Mouse (Mus musculus) kidney, postnatal 0 days (tissue): ENCODE results near the gene Cat. TPM values are rescaled to one million over a fixed set of nuclear protein-coding genes. Genes with fewer than 3 reads are reported as not detected.

Source experiments
- ATAC-seq: fragments of 200-750 bp; cut with Nextera tagmentation; replicated peaks from 2 replicates; pipeline ENCODE4 v1.8.0; 2017; ENCODE audit warnings: low read depth, moderate number of reproducible peaks, moderate TSS enrichment, moderate library complexity; ENCODE audit not compliant: low FRiP score
- DNase-seq: peaks from one replicate; pipeline ENCODE4 v3.0.0-alpha.2; 2016; ENCODE audit warnings: low spot score
- H3K27ac ChIP-seq: fragments of 300-500 bp; sonication (generic); 2 replicates; pipeline ENCODE4 v1.5.1; 2014; ENCODE audit warnings: mild to moderate bottlenecking
- H3K27me3 ChIP-seq: fragments of 300-500 bp; sonication (generic); 2 replicates; pipeline ENCODE4 v1.6.1; 2014; ENCODE audit warnings: low read length, mixed read lengths; ENCODE audit not compliant: insufficient read depth
- H3K36me3 ChIP-seq: fragments of 300-500 bp; sonication (generic); 2 replicates; pipeline ENCODE4 v1.6.1; 2014; ENCODE audit warnings: low read length, mixed read lengths; ENCODE audit not compliant: insufficient read depth
- H3K4me1 ChIP-seq: fragments of 300-500 bp; sonication (generic); replicated peaks from 2 replicates; pipeline ENCODE4 v1.6.1; 2014; ENCODE audit warnings: antibody characterized with exemption, low read length, mixed read lengths; ENCODE audit not compliant: insufficient read depth
- H3K4me2 ChIP-seq: fragments of 300-500 bp; sonication (generic); 2 replicates; pipeline ENCODE4 v1.6.1; 2014; ENCODE audit warnings: mild to moderate bottlenecking, low read length, moderate library complexity, mixed read lengths
- H3K4me3 ChIP-seq: fragments of 300-500 bp; sonication (generic); replicated peaks from 2 replicates; pipeline ENCODE4 v1.5.1; 2014; ENCODE audit warnings: low read depth, low read length
- H3K9ac ChIP-seq: fragments of 300-500 bp; sonication (generic); 2 replicates; pipeline ENCODE4 v1.6.1; 2014; ENCODE audit warnings: low read depth, low read length
- H3K9me3 ChIP-seq: fragments of 300-500 bp; sonication (generic); replicated peaks from 2 replicates; pipeline ENCODE4 v1.6.1; 2016; ENCODE audit warnings: low read length, inconsistent platforms, mixed read lengths
- CTCF ChIP-seq: IDR thresholded peaks from 2 replicates; pipeline ENCODE4 v1.5.1; 2016; ENCODE audit warnings: antibody characterized with exemption, low read depth, mild to moderate bottlenecking, moderate library complexity
- WGBS: fragments of 180-500 bp; shearing (Covaris S2); extraction: QIAGEN DNeasy Blood & Tissue Kit; methylation state at CpG from one replicate; pipeline ENCODE4 v1.1.7; 2014; 5-methylcytosine and 5-hydroxymethylcytosine counted together
- polyA plus RNA-seq: library from polyadenylated mRNA; unstranded; fragments of >200 nt; fragmentation: Nextera tagmentation; extraction: Ambion mirVana; gene quantifications from 2 replicates; pipeline ENCODE4 v1.2.1, GENCODE M21; 2015

Cat gene
- polyA plus RNA-seq, 1 experiment from 2014 or later, result 85.1 TPM

DNA sequence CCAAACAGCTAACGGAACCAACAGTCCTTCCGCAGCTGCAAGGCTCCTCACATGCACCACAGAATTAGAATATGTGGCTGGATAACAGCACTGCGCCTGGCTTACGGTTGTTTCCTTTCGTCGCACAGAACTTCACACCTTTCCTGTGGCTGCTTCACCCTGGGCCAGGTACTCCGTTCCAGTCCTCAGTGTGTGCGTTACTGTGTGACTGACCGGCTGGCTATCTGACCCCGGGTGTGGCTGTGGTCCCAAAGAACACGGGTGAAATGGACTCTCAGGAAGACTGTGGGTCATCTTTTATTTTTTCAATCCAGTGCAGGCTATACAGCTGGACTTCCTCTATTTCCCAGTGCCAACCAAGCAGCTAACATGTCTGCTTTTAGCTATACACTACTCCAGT is 19.5 kb downstream of the Cat start:
- Histone ChIP-seq H3K9ac (no peak overlapping the region), H3K36me3 (peaks cover 54% of the 10 kb centered on the region), H3K4me2 (no peak overlapping the region), H3K27me3 (no peaks in the 10 kb centered on the region), H3K9me3 (no peaks in the 10 kb centered on the region), H3K4me3 (no peak overlapping the region), H3K27ac (no peak overlapping the region), H3K4me1 (0 out of 2 replicates have a peak, but pooled peaks cover 6% of the 10 kb centered on the region)
- ATAC-seq (no peak), DNase-seq (no peak)
- WGBS, result 87% methylated on average over 11 of the region's 11 CpGs
- no peak for TF ChIP-seq CTCF

DNA sequence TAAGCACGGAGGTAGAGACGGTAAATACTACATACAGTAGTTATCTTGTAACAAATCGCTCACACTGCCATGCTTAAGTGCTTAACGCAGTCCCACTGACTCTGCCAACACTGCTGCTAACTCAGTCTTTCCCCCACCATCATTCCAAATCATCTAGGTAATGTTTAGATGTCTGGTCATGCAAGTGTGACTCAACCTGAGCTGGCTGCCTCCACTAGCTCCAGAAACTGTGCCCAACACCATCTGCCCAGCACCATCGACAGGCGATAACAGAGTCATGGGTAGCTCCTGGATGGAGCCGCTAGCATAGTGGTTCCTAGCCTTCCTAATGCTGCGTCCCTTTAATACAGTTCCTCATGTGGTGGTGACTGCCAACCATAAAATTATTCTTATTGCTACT is 20.4 kb downstream of the Cat start:
- Histone ChIP-seq H3K27me3 (no peaks in the 10 kb centered on the region), H3K36me3 (peaks cover 52% of the 10 kb centered on the region), H3K27ac (no peak overlapping the region), H3K4me2 (no peak overlapping the region), H3K4me1 (0 out of 2 replicates have a peak, but pooled peaks cover 6% of the 10 kb centered on the region), H3K9me3 (no peaks in the 10 kb centered on the region), H3K9ac (no peak overlapping the region), H3K4me3 (no peak overlapping the region)
- TF ChIP-seq CTCF, result no peak
- no peak for DNase-seq
- no peak for ATAC-seq
- WGBS, result 90% methylated on average over 8 of the region's 8 CpGs

DNA sequence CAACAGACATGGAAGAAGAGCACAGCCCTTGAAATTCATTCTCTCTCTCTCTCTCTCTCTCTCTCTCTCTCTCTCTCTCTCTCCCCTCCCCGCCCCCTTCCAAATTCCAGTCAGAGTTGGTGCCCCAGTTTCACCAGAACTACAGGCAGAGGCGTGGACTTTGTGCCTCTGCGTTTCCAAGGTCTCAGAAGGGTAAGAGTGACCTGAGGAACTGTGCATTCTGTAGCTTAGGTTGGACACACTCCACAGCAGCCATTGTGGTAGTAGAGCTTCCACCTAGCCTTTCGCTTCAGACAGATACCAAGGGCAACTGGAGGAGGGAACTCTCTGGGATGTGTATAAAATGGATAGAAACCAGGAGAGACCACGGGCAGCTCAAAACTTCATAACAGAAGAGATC is 22.2 kb downstream of the Cat start:
- 0 out of 2 replicates have a peak, but pooled peaks cover 6% of the 10 kb centered on the region for H3K4me1 ChIP-seq
- WGBS, result 90% methylated on average over 5 of the region's 5 CpGs
- no peak for DNase-seq
- H3K27ac ChIP-seq, result no peak overlapping the region
- no peak for TF ChIP-seq CTCF
- ATAC-seq, result no peak
- no peaks in the 10 kb centered on the region for H3K27me3 ChIP-seq
- no peak overlapping the region for H3K4me3 ChIP-seq
- no peaks in the 10 kb centered on the region for H3K9me3 ChIP-seq
- H3K4me2 ChIP-seq, result no peak overlapping the region
- H3K9ac ChIP-seq, result no peak overlapping the region
- peaks cover 50% of the 10 kb centered on the region for H3K36me3 ChIP-seq

DNA sequence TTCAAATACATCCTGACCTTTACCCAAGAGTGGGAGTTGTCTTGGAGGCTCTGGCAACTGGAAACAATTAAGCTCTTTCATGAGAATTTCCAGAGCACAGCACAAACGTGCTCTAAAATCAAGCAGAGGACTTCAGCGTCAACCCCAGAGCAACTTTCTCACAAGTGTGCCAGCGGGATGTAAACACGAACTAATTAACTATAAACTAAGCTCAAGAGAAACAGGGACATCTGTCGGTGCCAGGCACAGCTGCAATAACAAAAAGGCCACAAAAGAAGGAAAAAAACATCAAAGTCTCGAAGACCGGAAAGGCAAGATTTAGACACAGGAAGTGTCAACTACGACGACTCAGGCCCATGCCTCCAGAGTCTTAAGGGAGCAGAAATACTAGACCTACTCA is 23.2 kb downstream of the Cat start:
- ATAC-seq (no peak), DNase-seq (peak; percentile 41)
- no peaks in the 10 kb centered on the region for H3K9me3 ChIP-seq
- H3K9ac ChIP-seq, result no peak overlapping the region
- 0 out of 2 replicates have a peak, but pooled peaks cover 6% of the 10 kb centered on the region for H3K4me1 ChIP-seq
- no peak overlapping the region for H3K4me2 ChIP-seq
- no peak overlapping the region for H3K4me3 ChIP-seq
- H3K27ac ChIP-seq, result peak overlapping the region; percentile 9; the same call in 1 of the 2 replicates
- WGBS, result 12% methylated on average over 9 of the region's 9 CpGs
- TF ChIP-seq CTCF, result no peak
- peaks cover 48% of the 10 kb centered on the region for H3K36me3 ChIP-seq
- H3K27me3 ChIP-seq, result no peaks in the 10 kb centered on the region

GRCm38 (mm10) chr2:103461210-103461609 is 23.8 kb downstream of the Cat start:
- WGBS, result 72% methylated on average over 8 of the region's 8 CpGs
- Histone ChIP-seq H3K27ac (peak overlapping the region; percentile 9; the same call in 1 of the 2 replicates), H3K4me1 (0 out of 2 replicates have a peak, but pooled peaks cover 6% of the 10 kb centered on the region), H3K36me3 (peaks cover 43% of the 10 kb centered on the region), H3K27me3 (no peaks in the 10 kb centered on the region), H3K9me3 (no peaks in the 10 kb centered on the region), H3K4me3 (no peak overlapping the region), H3K4me2 (no peak overlapping the region), H3K9ac (no peak overlapping the region)
- DNase-seq (no peak), ATAC-seq (no peak)
- TF ChIP-seq CTCF, result no peak

GRCm38 (mm10) chr2:103459069-103459468 is 25.9 kb downstream of the Cat start:
- no peaks in the 10 kb centered on the region for H3K9me3 ChIP-seq
- ATAC-seq (no peak), DNase-seq (no peak)
- peaks cover 43% of the 10 kb centered on the region for H3K36me3 ChIP-seq
- H3K27ac ChIP-seq, result no peak overlapping the region
- H3K27me3 ChIP-seq, result no peaks in the 10 kb centered on the region
- no peak overlapping the region for H3K9ac ChIP-seq
- H3K4me1 ChIP-seq, result 0 out of 2 replicates have a peak, but pooled peaks cover 6% of the 10 kb centered on the region
- 93% methylated on average over 10 of the region's 10 CpGs for WGBS
- no peak overlapping the region for H3K4me2 ChIP-seq
- no peak for TF ChIP-seq CTCF
- H3K4me3 ChIP-seq, result no peak overlapping the region

GRCm38 (mm10) chr2:103457628-103458027 is 27.3 kb downstream of the Cat start:
- no peak for DNase-seq
- 0 out of 2 replicates have a peak, but pooled peaks cover 6% of the 10 kb centered on the region for H3K4me1 ChIP-seq
- no peaks in the 10 kb centered on the region for H3K9me3 ChIP-seq
- H3K4me3 ChIP-seq, result no peak overlapping the region
- H3K4me2 ChIP-seq, result no peak overlapping the region
- TF ChIP-seq CTCF, result no peak
- H3K27me3 ChIP-seq, result no peaks in the 10 kb centered on the region
- 90% methylated on average over 7 of the region's 7 CpGs for WGBS
- H3K27ac ChIP-seq, result no peak overlapping the region
- no peak for ATAC-seq
- H3K36me3 ChIP-seq, result peaks cover 41% of the 10 kb centered on the region
- no peak overlapping the region for H3K9ac ChIP-seq
